8 mouse cellular contexts compared by ENCODE assay signal in the genomic region with DNA sequence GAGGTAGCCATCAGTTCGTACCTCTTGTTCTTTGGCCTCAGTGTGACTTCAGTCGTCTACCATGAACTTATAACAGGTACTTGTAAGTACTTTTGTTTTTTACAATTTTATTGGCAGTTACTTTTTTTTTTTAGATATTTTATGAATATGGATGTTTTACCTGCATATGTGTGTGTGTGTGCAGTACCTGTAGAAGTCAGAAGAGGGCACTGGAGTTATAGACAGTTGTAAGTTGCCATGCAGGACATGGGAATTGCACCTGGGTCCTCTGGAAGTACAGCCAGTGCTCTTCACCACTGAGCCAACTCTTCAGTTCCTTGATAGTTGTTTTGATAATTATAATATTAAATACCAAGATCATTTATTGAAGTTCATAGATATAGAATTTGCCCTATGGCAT. TPM values are rescaled to one million over a fixed set of nuclear protein-coding genes. Genes with fewer than 3 reads are reported as not detected.
A peak's percentile ranks its signal among the peaks of the same experiment; 100 is the strongest.
DNase-seq lines count a peak whose midpoint lies in the region; ATAC-seq and TF ChIP-seq lines count a peak whose summit lies in the region.
"Had no signal": no experiment of that assay in that cellular context is flagged by ENCODE, and none has a peak within 500 bp of the region (broad histone marks: within the 10 kb centered on the region; RNA-seq: fewer than 3 reads in every experiment).

No protein-coding gene starts in this region.

- no peak overlapping the region for H3K4me3 ChIP-seq in G1E (ENCODE audit: low read depth, low read length)
- H3K4me3 ChIP-seq: forebrain, embryonic 13.5 days had no signal

- no peaks in the 10 kb centered on the region for H3K9me3 ChIP-seq in G1E (replicated peaks)
- H3K9me3 ChIP-seq: forebrain, embryonic 13.5 days had no signal

- H3K4me1 ChIP-seq in G1E (ENCODE audit: insufficient read depth, low read depth, low read length) = peaks cover 4% of the 10 kb centered on the region; the same call in 1 of the 2 replicates
- H3K4me1 ChIP-seq: forebrain, embryonic 13.5 days had no signal

- peak; percentile 4 for DNase-seq in left cerebral cortex, postnatal 4 days
- DNase-seq in left cerebral cortex, adult 9 months (ENCODE audit: low spot score in 2 of 2) = no peak
- no peak for DNase-seq in G1E (ENCODE audit: low spot score)
- DNase-seq in fibroblast of lung, adult 2 months (ENCODE audit: low read depth) = peak; percentile 2
- peak; percentile 55 for DNase-seq in splenic B cell, adult 2 months (ENCODE audit: low read depth, low spot score)
- DNase-seq in neural tube, embryonic 10.5 days (ENCODE audit: extremely low spot score, low spot score) = no peak
- DNase-seq in right cerebral cortex, adult 2 months (ENCODE audit: low spot score in 2 of 2) = no peak

- intact Hi-C loops in left cerebral cortex, postnatal 4 days (cut with DNase I) = no loop called here

- peak; percentile 25; the same call in 1 of the 2 replicates for TF ChIP-seq CTCF in G1E (IDR thresholded peaks at IDR 0.05; ENCODE audit: low read depth, low read length)

- H3K36me3 ChIP-seq in G1E (replicated peaks) = peaks cover 17% of the 10 kb centered on the region
- H3K36me3 ChIP-seq in splenic B cell, adult 2 months (ENCODE audit: control insufficient read depth, insufficient read depth, low read length, poor library complexity, severe bottlenecking) = no peaks in the 10 kb centered on the region

- ATAC-seq in G1E (ENCODE audit: extremely low read depth, insufficient number of reproducible peaks, low FRiP score, poor library complexity, severe bottlenecking) = peak; percentile 66
- ATAC-seq: forebrain, embryonic 13.5 days had no signal

- peaks cover 5% of the 10 kb centered on the region for H3K27me3 ChIP-seq in G1E (ENCODE audit: insufficient read depth, low read length)
- no peaks in the 10 kb centered on the region for H3K27me3 ChIP-seq in splenic B cell, adult 2 months (ENCODE audit: control insufficient read depth, insufficient read depth, low read length, poor library complexity, severe bottlenecking)
- H3K27me3 ChIP-seq: forebrain, embryonic 13.5 days had no signal

RNA-seq across cellular contexts. Expression of a gene that starts 19.8 kb away (rescaled TPM):
- total RNA-seq in left cerebral cortex, postnatal 4 days (2021) = 10 to 100 TPM; 17.7 to 22.4 TPM
- 7.1 and 13.8 TPM in 2 replicates for total RNA-seq in G1E (2014; fragmentation: Nextera tagmentation)
- total RNA-seq in G1E (2017) = 16.6 and 17.0 TPM in 2 replicates
- 0.75 and 0.89 TPM in 2 replicates for polyA plus RNA-seq in G1E (2012)

RNA-seq across cellular contexts. Expression of a gene that starts 27.8 kb away (rescaled TPM):
- 10 to 100 TPM; 32.3 to 32.5 TPM for total RNA-seq in left cerebral cortex, postnatal 4 days (2021)
- total RNA-seq in G1E (2014; fragmentation: Nextera tagmentation) (41.1 and 42.1 TPM in 2 replicates), G1E (2017) (34.9 and 37.9 TPM in 2 replicates)
- polyA plus RNA-seq in G1E (2012) = 0.57 and 0.92 TPM in 2 replicates

RNA-seq across cellular contexts. Expression of a gene that starts 28.1 kb away (rescaled TPM):
- total RNA-seq in left cerebral cortex, postnatal 4 days (2021) = 10 to 100 TPM; 32.1 to 32.4 TPM
- total RNA-seq in G1E (2014; fragmentation: Nextera tagmentation) = 102 and 106 TPM in 2 replicates
- 79.3 and 91.5 TPM in 2 replicates for total RNA-seq in G1E (2017)
- 11.4 and 12.1 TPM in 2 replicates for polyA plus RNA-seq in G1E (2012)

Comparison
In these comparisons a context has a peak if more than half of its experiments do, and no peak if none do; other contexts are left out.
1. DNase-seq: peak in left cerebral cortex, postnatal 4 days (single experiment), fibroblast of lung, adult 2 months (single experiment) and splenic B cell, adult 2 months (single experiment); none in left cerebral cortex, adult 9 months (0 of 2), G1E (single experiment), neural tube, embryonic 10.5 days (single experiment) and right cerebral cortex, adult 2 months (0 of 2).